Mouse (Mus musculus) skeletal muscle tissue, adult 2 months (tissue): ENCODE results near the gene Gm8050.
"Not testable (repeated sequence)": the region's sequence is repeated elsewhere in the genome, so short reads cannot be mapped to it uniquely, and the experiment has no call there.

Experiments
- DNase-seq: peaks from one replicate; pipeline ENCODE4 v3.0.0-alpha.2; 2012; ENCODE audit warnings: low read depth, low spot score

The Gm8050 gene

DNA sequence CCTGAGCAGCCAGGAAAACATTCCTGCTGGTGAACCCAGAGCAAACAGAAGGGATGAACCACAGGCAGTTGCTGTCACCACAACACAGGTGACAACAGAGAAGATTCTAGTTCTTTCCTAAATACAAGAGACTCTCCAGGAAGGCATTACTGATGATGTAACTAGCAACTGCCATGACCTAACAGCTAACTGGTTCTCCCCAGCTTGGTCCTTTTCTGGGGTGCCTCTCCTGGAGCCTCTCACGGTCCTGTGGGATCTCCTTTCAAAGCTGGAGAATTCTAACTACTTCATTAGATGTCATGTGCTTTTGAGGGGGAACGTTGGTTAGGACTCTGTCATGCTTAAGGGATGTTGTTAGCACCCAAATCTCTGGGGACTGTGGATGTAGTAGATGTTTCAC is at the start of gene Gm8050:
Gene Gm8050 (minus strand): TSS at position 101 of the 400 bp plus-strand sequence.
- not testable (repeated sequence) for DNase-seq

DNA sequence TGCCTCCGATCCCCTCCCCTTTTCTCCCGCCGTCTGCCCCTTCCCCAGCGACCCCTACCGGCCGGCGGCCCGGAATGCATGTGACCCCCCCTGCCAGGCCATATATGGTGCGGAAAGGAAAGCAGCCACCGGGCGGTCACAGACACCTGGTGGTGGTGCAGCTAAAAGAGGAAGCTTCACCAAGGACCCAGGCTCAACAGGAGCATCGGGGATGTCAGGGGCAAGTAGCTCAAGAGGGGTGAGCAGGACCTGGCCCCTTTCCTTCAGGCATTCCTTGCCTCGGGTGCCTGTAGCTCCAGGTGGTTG is 37.1 kb upstream of the Gm8050 start:
- not testable (repeated sequence) for DNase-seq

DNA sequence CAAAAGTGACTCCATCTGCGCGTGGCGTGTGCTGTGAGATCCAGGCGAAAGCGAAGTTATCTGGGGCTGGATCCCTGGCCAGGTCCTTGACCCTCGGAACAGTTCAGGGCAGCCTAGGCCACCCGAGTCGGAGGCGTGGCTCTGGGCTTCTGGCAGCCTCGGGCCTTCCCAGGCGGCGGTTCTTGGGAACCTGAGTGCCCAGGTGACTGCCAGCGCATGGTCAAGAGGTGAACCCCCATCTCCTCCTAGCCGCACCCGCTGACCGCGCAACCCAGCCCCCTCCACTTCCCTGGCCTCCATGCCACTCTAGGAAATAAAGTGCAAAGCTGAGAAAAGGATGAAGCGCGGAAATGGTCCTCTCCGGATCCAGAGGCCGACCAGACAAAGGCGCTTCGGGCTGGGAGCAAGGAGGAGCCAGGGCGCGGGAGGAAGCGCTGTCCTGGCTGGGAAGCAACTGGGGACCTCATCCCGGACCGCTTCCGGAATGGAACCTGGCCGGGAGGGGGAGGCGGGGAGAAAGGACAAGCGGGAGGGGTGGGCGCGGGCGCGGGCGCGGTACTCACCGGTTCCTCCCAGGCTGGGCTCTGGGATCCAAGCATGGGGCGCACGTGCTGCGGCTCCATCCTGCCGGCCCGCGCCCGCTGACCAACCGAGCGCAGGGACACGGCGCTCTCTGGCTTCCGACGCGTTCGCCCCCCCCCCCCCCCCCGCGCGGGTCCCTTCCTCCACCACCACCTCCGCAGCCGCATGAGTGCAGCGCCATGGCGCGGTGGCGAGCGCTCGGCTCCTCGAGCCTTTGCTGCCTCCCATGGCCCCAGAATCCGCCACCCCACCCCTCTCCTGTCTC is 36.6 kb upstream of the Gm8050 start:
- not testable (repeated sequence) for DNase-seq

DNA sequence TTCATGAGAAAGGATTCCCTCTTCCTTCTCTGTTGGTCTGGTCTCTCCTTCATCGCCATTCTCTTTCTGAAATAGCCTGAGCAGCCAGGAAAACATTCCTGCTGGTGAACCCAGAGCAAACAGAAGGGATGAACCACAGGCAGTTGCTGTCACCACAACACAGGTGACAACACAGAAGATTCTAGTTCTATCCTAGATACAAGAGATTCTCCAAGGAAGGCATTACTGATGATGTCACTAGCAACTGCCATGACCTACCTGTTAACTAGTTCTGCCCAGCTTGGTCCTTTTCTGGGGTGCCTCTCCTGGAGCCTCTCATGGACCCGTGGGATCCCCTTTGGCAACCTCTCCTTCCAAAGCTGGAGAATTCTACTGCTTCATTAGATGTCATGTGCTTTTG is 22.2 kb upstream of the Gm8050 start, which contains the start of gene Gm3636:
Gene Gm3636 (minus strand): TSS at position 101 of the 400 bp plus-strand sequence.
- not testable (repeated sequence) for DNase-seq

DNA sequence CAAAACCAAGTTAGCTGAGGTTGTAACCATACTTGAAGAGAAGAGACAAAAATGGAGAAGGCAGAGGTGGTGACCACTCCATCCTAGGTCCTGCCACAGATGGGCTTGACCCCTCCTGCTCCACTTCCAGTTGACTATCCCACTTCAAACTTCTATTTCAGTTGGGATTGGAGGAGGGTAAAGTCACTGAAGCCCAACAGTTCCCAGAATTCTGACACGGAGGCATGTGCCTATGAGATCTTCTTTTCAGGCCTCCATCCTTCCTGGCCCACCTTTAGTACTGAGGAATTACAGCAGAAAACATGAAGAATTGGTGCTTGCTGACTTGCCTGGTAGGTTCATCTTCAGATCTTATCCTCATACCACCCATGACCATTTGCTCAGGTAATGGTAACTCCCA is 36.0 kb downstream of the Gm8050 start, which contains the start of gene Gm10251:
Gene Gm10251 (minus strand): TSS at position 101 of the 400 bp plus-strand sequence.
- DNase-seq: not testable (repeated sequence)
